Mouse (Mus musculus) neural tube, postnatal 0 days (tissue): Measurements from ENCODE around the gene Gbp6. TPM values are rescaled to one million over a fixed set of nuclear protein-coding genes. Genes with fewer than 3 reads are reported as not detected.

Source experiments
- polyA plus RNA-seq: library from polyadenylated mRNA; unstranded; fragments of >200 nt; fragmentation: Nextera tagmentation; extraction: Ambion mirVana; gene quantifications from 2 replicates; pipeline ENCODE4 v1.2.1, GENCODE M21; 2015

Gbp6 gene
- 1.8 and 2.0 TPM in 2 replicates for polyA plus RNA-seq

GRCm38 (mm10) chr5:105293226-105294165, at the start of gene Gbp6, which contains the start of gene Gm43302:
Gbp6 (minus strand) TSS chr5:105293698.
Gm43302 (minus strand) TSS chr5:105293695.

GRCm38 (mm10) chr5:105239483-105240047, 53.9 kb downstream of the Gbp6 start, which contains the start of gene Gbp10:
Gbp10 (minus strand) TSS chr5:105239533.

Other genes starting within 250 kb of the Gbp6 start
- gene Gbp9, start 154.2 kb downstream of the Gbp6 start, polyA plus RNA-seq, result 1.5 and 2.0 TPM in 2 replicates
- gene Gbp8, start 154.2 kb downstream of the Gbp6 start, polyA plus RNA-seq, result 0.40 and 0.41 TPM in 2 replicates
- 1.2 and 1.5 TPM in 2 replicates for gene Gbp4, start 154.1 kb downstream of the Gbp6 start, polyA plus RNA-seq
- gene Gbp10, start 54.2 kb downstream of the Gbp6 start, polyA plus RNA-seq, result 0.39 and 1.0 TPM in 2 replicates
- gene Gm43302, start within 50 bp of the Gbp6 start, polyA plus RNA-seq, result 0.39 and 0.44 TPM in 2 replicates
- gene Lrrc8b, start 122.1 kb upstream of the Gbp6 start, polyA plus RNA-seq, result 14.2 and 16.1 TPM in 2 replicates
- 11.2 and 12.1 TPM in 2 replicates for gene Lrrc8c, start 225.7 kb upstream of the Gbp6 start, polyA plus RNA-seq